Mouse (Mus musculus): ENCODE results near the gene Syne2.

Syne2 gene

GRCm38 (mm10) chr12:75924852-75925251, 106.9 kb downstream of the Syne2 start:
- DNase-seq (ENCODE audit: low read depth, low spot score) = no peak

- DNase-seq (ENCODE audit: low read depth, low spot score) = no peak
Observed at GRCm38 (mm10) chr12:75927596-75927995, 109.7 kb downstream of the Syne2 start.

- DNase-seq (ENCODE audit: low read depth, low spot score) = no peak
Observed at GRCm38 (mm10) chr12:75933561-75933960, 115.6 kb downstream of the Syne2 start.

GRCm38 (mm10) chr12:75951328-75951727, 133.4 kb downstream of the Syne2 start:
- peak; percentile 13 for DNase-seq (ENCODE audit: low read depth, low spot score)

- DNase-seq (ENCODE audit: low read depth, low spot score) = no peak
Observed at GRCm38 (mm10) chr12:75952011-75952410, 134.1 kb downstream of the Syne2 start.

- no peak for DNase-seq (ENCODE audit: low read depth, low spot score)
Observed at GRCm38 (mm10) chr12:75966441-75967195, 148.7 kb downstream of the Syne2 start.

GRCm38 (mm10) chr12:75979079-75979478, 161.1 kb downstream of the Syne2 start:
- DNase-seq (ENCODE audit: low read depth, low spot score) = no peak

- DNase-seq (ENCODE audit: low read depth, low spot score) = no peak
Observed at GRCm38 (mm10) chr12:75983336-75983735, 165.4 kb downstream of the Syne2 start.

GRCm38 (mm10) chr12:75992226-75992858, 174.4 kb downstream of the Syne2 start:
- no peak for DNase-seq (ENCODE audit: low read depth, low spot score)

GRCm38 (mm10) chr12:75992946-75993345, 175.0 kb downstream of the Syne2 start:
- DNase-seq (ENCODE audit: low read depth, low spot score) = no peak

GRCm38 (mm10) chr12:75995086-75995485, 177.2 kb downstream of the Syne2 start:
- DNase-seq (ENCODE audit: low read depth, low spot score) = no peak

GRCm38 (mm10) chr12:75997547-75997946, 179.6 kb downstream of the Syne2 start:
- DNase-seq (ENCODE audit: low read depth, low spot score) = no peak

GRCm38 (mm10) chr12:75998416-75998815, 180.5 kb downstream of the Syne2 start:
- DNase-seq (ENCODE audit: low read depth, low spot score) = no peak

- peak; percentile 25 for DNase-seq (ENCODE audit: low read depth, low spot score)
Observed at GRCm38 (mm10) chr12:76004697-76005249, 186.8 kb downstream of the Syne2 start.

GRCm38 (mm10) chr12:76008991-76009390, 191.1 kb downstream of the Syne2 start:
- no peak for DNase-seq (ENCODE audit: low read depth, low spot score)

- DNase-seq (ENCODE audit: low read depth, low spot score) = no peak
Observed at GRCm38 (mm10) chr12:76012789-76013188, 194.9 kb downstream of the Syne2 start.

- no peak for DNase-seq (ENCODE audit: low read depth, low spot score)
Observed at GRCm38 (mm10) chr12:76013480-76013879, 195.5 kb downstream of the Syne2 start.

- no peak for DNase-seq (ENCODE audit: low read depth, low spot score)
Observed at GRCm38 (mm10) chr12:76015026-76015425, 197.1 kb downstream of the Syne2 start.

GRCm38 (mm10) chr12:76015489-76015888, 197.6 kb downstream of the Syne2 start:
- no peak for DNase-seq (ENCODE audit: low read depth, low spot score)

GRCm38 (mm10) chr12:76016123-76017101, 198.5 kb downstream of the Syne2 start:
- DNase-seq (ENCODE audit: low read depth, low spot score) = peak; percentile 57

GRCm38 (mm10) chr12:76018640-76019039, 200.7 kb downstream of the Syne2 start:
- no peak for DNase-seq (ENCODE audit: low read depth, low spot score)

- DNase-seq (ENCODE audit: low read depth, low spot score) = no peak
Observed at GRCm38 (mm10) chr12:76042301-76042700, 224.4 kb downstream of the Syne2 start.

Measured in retina, adult 2 months (tissue).